Comparison of ENCODE assay signal across 15 mouse cellular contexts in genomic region chr1:157476231-157476630, GRCm38 (mm10). TPM values are rescaled to one million over a fixed set of nuclear protein-coding genes. Genes with fewer than 3 reads are reported as not detected.
"Had no signal": no experiment of that assay in that cellular context is flagged by ENCODE, and none has a peak within 500 bp of the region (broad histone marks: within the 10 kb centered on the region; RNA-seq: fewer than 3 reads in every experiment).

No protein-coding gene starts in this region.

- H3K4me3 ChIP-seq: layer of hippocampus, adult 2 months; liver, embryonic 13.5 days; stomach, embryonic 15.5 days had no signal

- H3K27ac ChIP-seq: kidney, postnatal 0 days; layer of hippocampus, adult 2 months; liver, embryonic 13.5 days; stomach, embryonic 15.5 days had no signal

- DNase-seq: kidney, adult 2 months; kidney, postnatal 25 days; layer of hippocampus, adult 9-11 months; liver, embryonic 13.5 days; lung, adult 2 months; lung, postnatal 14 days; lung, postnatal 4 days; midbrain, embryonic 14.5 days; spleen, adult 18-20 months; thymus, adult 18-20 months; thymus, postnatal 4 days had no signal

RNA-seq across cellular contexts. Expression of gene Sec16b, which starts 30.3 kb away (rescaled TPM):
- total RNA-seq: megakaryocyte-erythroid progenitor cell, adult 5-6 weeks had no signal
